Mouse (Mus musculus) myocyte (in vitro differentiated cells): ENCODE data around the gene Slc15a2. TPM values are rescaled to one million over a fixed set of nuclear protein-coding genes. Genes with fewer than 3 reads are reported as not detected.

Experiments used
- H3K27me3 ChIP-seq: one replicate; pipeline ENCODE4 v1.6.1; 2011; ENCODE audit not compliant: control insufficient read depth, insufficient read depth, insufficient read length
- H3K36me3 ChIP-seq: one replicate; pipeline ENCODE4 v1.6.1; 2011; ENCODE audit not compliant: control insufficient read depth, insufficient read depth
- H3K4me2 ChIP-seq: one replicate; pipeline ENCODE4 v1.6.1; 2011; ENCODE audit warnings: low read depth, control low read depth
- H3K4me3 ChIP-seq: one replicate; pipeline ENCODE4 v1.5.1; 2011; ENCODE audit warnings: mild to moderate bottlenecking, control low read depth, moderate library complexity
- H3K79me2 ChIP-seq: one replicate; pipeline ENCODE4 v1.6.1; 2011; ENCODE audit not compliant: control insufficient read depth, insufficient read depth
- H3ac ChIP-seq: one replicate; pipeline ENCODE4 v1.6.1; 2011; ENCODE audit not compliant: control insufficient read depth, insufficient read length
- CEBPB ChIP-seq: IDR thresholded peaks from 2 replicates; pipeline ENCODE4 v1.6.1; 2011; ENCODE audit warnings: mild to moderate bottlenecking, moderate library complexity; ENCODE audit not compliant: poor library complexity, insufficient read depth, severe bottlenecking
- MAX ChIP-seq: IDR thresholded peaks from one replicate; pipeline ENCODE4 v1.6.1; 2011; ENCODE audit warnings: low read depth, mild to moderate bottlenecking, control low read depth
- MYOG ChIP-seq, 3 experiments: IDR thresholded peaks; one replicate each; pipeline ENCODE4 v1.6.1; 2011; ENCODE audit warnings: control low read depth in 2 of 3, low read depth in 2 of 3, mild to moderate bottlenecking in 2 of 3; ENCODE audit not compliant: insufficient read length in 2 of 3, control insufficient read depth in 1 of 3, insufficient read depth in 1 of 3
- POLR2AphosphoS2 ChIP-seq: IDR thresholded peaks from one replicate; pipeline ENCODE4 v1.6.1; 2011; ENCODE audit warnings: low read depth, control low read depth; ENCODE audit not compliant: insufficient read length
- SRF ChIP-seq: IDR thresholded peaks from one replicate; pipeline ENCODE4 v1.6.1; 2011; ENCODE audit warnings: low read depth; ENCODE audit not compliant: control insufficient read depth, insufficient read length
- TCF12 ChIP-seq: IDR thresholded peaks from one replicate; pipeline ENCODE4 v1.6.1; 2011; ENCODE audit warnings: mild to moderate bottlenecking, control low read depth; ENCODE audit not compliant: poor library complexity, insufficient read depth, severe bottlenecking
- TCF3 ChIP-seq: IDR thresholded peaks from one replicate; pipeline ENCODE4 v1.6.1; 2011; ENCODE audit warnings: low read depth, control low read depth; ENCODE audit not compliant: insufficient read length
- polyA plus RNA-seq: library from polyadenylated mRNA; unstranded; fragments of >200 nt; fragmentation: generic; extraction: Trizol; gene quantifications from one replicate; pipeline ENCODE4 v1.2.1, GENCODE M21; 2012; ENCODE audit warnings: missing spikeins

Slc15a2 gene
- polyA plus RNA-seq, 1 experiment = not detected

GRCm38 (mm10) chr16:36707702-36708423 lies 76.9 kb downstream of the Slc15a2 start:
- no peak overlapping the region for H3K4me2 ChIP-seq
- no peak overlapping the region for H3ac ChIP-seq
- TF ChIP-seq CEBPB = no peak
- TF ChIP-seq SRF = no peak
- no peak for TF ChIP-seq TCF12
- TF ChIP-seq MYOG (IDR thresholded peaks at IDR 0.05; ENCODE audit: control insufficient read depth in 1 of 3, insufficient read depth in 1 of 3, insufficient read length in 2 of 3, low read depth in 2 of 3) = no peak
- TF ChIP-seq MAX = no peak
- no peaks in the 10 kb centered on the region for H3K36me3 ChIP-seq
- no peaks in the 10 kb centered on the region for H3K27me3 ChIP-seq
- H3K4me3 ChIP-seq = no peak overlapping the region
- no peaks in the 10 kb centered on the region for H3K79me2 ChIP-seq

GRCm38 (mm10) chr16:36700484-36700883 lies 84.3 kb downstream of the Slc15a2 start:
- Histone ChIP-seq H3K79me2 (no peaks in the 10 kb centered on the region), H3K36me3 (no peaks in the 10 kb centered on the region), H3ac (no peak overlapping the region), H3K4me2 (no peak overlapping the region), H3K4me3 (no peak overlapping the region), H3K27me3 (no peaks in the 10 kb centered on the region)
- TF ChIP-seq TCF3 (no peak), POLR2AphosphoS2 (no peak)

Other genes starting within 250 kb of the Slc15a2 start
- gene Casr, start 222.8 kb downstream of the Slc15a2 start, polyA plus RNA-seq = 0.08 TPM
- gene Cd86, start 118.9 kb downstream of the Slc15a2 start, polyA plus RNA-seq = not detected
- not detected for gene Ildr1, start 91.0 kb downstream of the Slc15a2 start, polyA plus RNA-seq
- 3.2 TPM for gene Iqcb1, start 43.4 kb upstream of the Slc15a2 start, polyA plus RNA-seq
- gene Eaf2, start 90.0 kb upstream of the Slc15a2 start, polyA plus RNA-seq = 0.90 TPM
- 14.3 TPM for gene Golgb1, start 90.2 kb upstream of the Slc15a2 start, polyA plus RNA-seq
- gene Hcls1, start 150.0 kb upstream of the Slc15a2 start, polyA plus RNA-seq = 0.02 TPM
- 1.3 TPM for gene Fbxo40, start 205.5 kb upstream of the Slc15a2 start, polyA plus RNA-seq
- 0.73 TPM for gene Polq, start 226.8 kb upstream of the Slc15a2 start, polyA plus RNA-seq